ENCODE assay signal across 25 mouse cellular contexts in the genomic region with DNA sequence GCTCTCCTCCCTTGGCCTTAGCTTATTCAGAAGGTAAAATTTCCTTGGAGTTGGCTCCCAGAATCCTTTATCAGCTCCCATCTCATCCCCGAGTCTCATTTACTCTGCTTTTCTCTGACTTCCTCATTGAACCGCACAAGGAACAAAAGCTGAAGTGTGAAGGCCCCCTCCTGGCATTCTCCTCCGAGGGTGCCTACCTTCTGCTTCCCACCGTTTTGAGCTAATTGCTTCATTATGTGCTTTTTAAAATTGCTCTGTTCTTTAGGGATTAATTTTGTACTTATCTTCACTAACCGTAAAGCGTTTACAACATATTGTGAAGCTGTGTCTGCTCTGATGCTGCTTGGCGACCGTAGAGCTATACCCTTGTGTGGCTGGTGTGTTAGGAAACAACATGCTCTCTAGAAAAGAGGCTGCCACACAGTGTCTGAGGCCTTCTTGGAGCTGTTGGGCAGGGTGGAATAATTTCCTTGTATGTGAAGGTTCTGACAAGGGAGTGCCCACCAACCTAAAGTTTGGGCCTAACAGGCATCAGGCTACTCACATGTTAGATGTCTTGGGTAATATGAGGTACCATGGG.
A peak's percentile ranks its signal among the peaks of the same experiment; 100 is the strongest.
DNase-seq lines count a peak whose midpoint lies in the region; ATAC-seq and TF ChIP-seq lines count a peak whose summit lies in the region.
"Had no signal": no experiment of that assay in that cellular context is flagged by ENCODE, and none has a peak within 500 bp of the region (broad histone marks: within the 10 kb centered on the region; RNA-seq: fewer than 3 reads in every experiment).

No protein-coding gene starts in this region.

- no peaks in the 10 kb centered on the region for H3K9me3 ChIP-seq in embryonic facial prominence, embryonic 14.5 days (ENCODE audit: control insufficient read depth, low read length)
- H3K9me3 ChIP-seq in embryonic facial prominence, embryonic 10.5 days: peaks cover 6% of the 10 kb centered on the region; the same call in 1 of the 2 replicates
- no peaks in the 10 kb centered on the region for H3K9me3 ChIP-seq in forebrain, postnatal 0 days (ENCODE audit: low read length)
- 0 out of 2 replicates have a peak, but pooled peaks cover 9% of the 10 kb centered on the region for H3K9me3 ChIP-seq in forebrain, embryonic 10.5 days
- no peaks in the 10 kb centered on the region for H3K9me3 ChIP-seq in midbrain, postnatal 0 days (ENCODE audit: low read length)
- H3K9me3 ChIP-seq in midbrain, embryonic 11.5 days (ENCODE audit: control insufficient read depth, low read length): no peaks in the 10 kb centered on the region
- H3K9me3 ChIP-seq: heart, embryonic 10.5 days; hindbrain, embryonic 15.5 days had no signal

- no peak overlapping the region for H3K27ac ChIP-seq in embryonic facial prominence, embryonic 14.5 days (replicated peaks; ENCODE audit: low read depth, low read length)
- H3K27ac ChIP-seq in embryonic facial prominence, embryonic 10.5 days (replicated peaks): no peak overlapping the region
- H3K27ac ChIP-seq in forebrain, postnatal 0 days (ENCODE audit: low read depth, low read length): 0 out of 2 replicates have a peak overlapping the region, but pooled peaks have one; percentile 36
- no peak overlapping the region for H3K27ac ChIP-seq in forebrain, embryonic 10.5 days
- no peak overlapping the region for H3K27ac ChIP-seq in midbrain, postnatal 0 days (ENCODE audit: low read depth, low read length)
- no peak overlapping the region for H3K27ac ChIP-seq in midbrain, embryonic 11.5 days (ENCODE audit: low read depth, low read length)
- H3K27ac ChIP-seq: embryonic facial prominence, embryonic 13.5 days; gastrocnemius, adult 2 months; heart, embryonic 10.5 days; hindbrain, embryonic 15.5 days had no signal

- no peaks in the 10 kb centered on the region for H3K27me3 ChIP-seq in embryonic facial prominence, embryonic 14.5 days (replicated peaks; ENCODE audit: control insufficient read depth, insufficient read depth, low read length)
- no peaks in the 10 kb centered on the region for H3K27me3 ChIP-seq in embryonic facial prominence, embryonic 10.5 days (replicated peaks; ENCODE audit: low read depth, poor library complexity, severe bottlenecking)
- H3K27me3 ChIP-seq in forebrain, postnatal 0 days (ENCODE audit: insufficient read depth, low read length): no peaks in the 10 kb centered on the region
- H3K27me3 ChIP-seq in forebrain, embryonic 10.5 days (ENCODE audit: poor library complexity, severe bottlenecking): no peaks in the 10 kb centered on the region
- H3K27me3 ChIP-seq in midbrain, postnatal 0 days (ENCODE audit: insufficient read depth, low read length): no peaks in the 10 kb centered on the region
- no peaks in the 10 kb centered on the region for H3K27me3 ChIP-seq in midbrain, embryonic 11.5 days (ENCODE audit: control insufficient read depth, insufficient read depth, low read length)
- H3K27me3 ChIP-seq: embryonic facial prominence, embryonic 13.5 days; hindbrain, embryonic 15.5 days had no signal

- no peak overlapping the region for H3K4me3 ChIP-seq in embryonic facial prominence, embryonic 14.5 days (ENCODE audit: low read depth, low read length)
- no peak overlapping the region for H3K4me3 ChIP-seq in embryonic facial prominence, embryonic 10.5 days
- no peak overlapping the region for H3K4me3 ChIP-seq in forebrain, postnatal 0 days (ENCODE audit: low read depth, low read length)
- no peak overlapping the region for H3K4me3 ChIP-seq in forebrain, embryonic 10.5 days
- H3K4me3 ChIP-seq in midbrain, postnatal 0 days (ENCODE audit: low read depth, low read length): no peak overlapping the region
- H3K4me3 ChIP-seq in midbrain, embryonic 11.5 days (ENCODE audit: low read depth, low read length): no peak overlapping the region
- H3K4me3 ChIP-seq: embryonic facial prominence, embryonic 13.5 days; gastrocnemius, adult 2 months; heart, embryonic 10.5 days; hindbrain, embryonic 15.5 days had no signal

- 0 out of 2 replicates have a peak, but pooled peaks have one; percentile 50 for ATAC-seq in embryonic facial prominence, embryonic 14.5 days (ENCODE audit: low read depth)
- peak; percentile 40; the same call in 1 of the 2 replicates for ATAC-seq in forebrain, postnatal 0 days
- ATAC-seq in midbrain, postnatal 0 days (ENCODE audit: low FRiP score): no peak
- no peak for ATAC-seq in midbrain, embryonic 11.5 days (ENCODE audit: low FRiP score)
- ATAC-seq: CD4-positive, CD25-positive, alpha-beta regulatory T cell, adult 4 months; inflammation-experienced regulatory T-cells, adult 6 months; intestine, postnatal 0 days had no signal

- TF ChIP-seq CTCF in forebrain, postnatal 0 days (IDR thresholded peaks at IDR 0.05; ENCODE audit: low read depth): no peak
- TF ChIP-seq CTCF in midbrain, postnatal 0 days (IDR thresholded peaks at IDR 0.05): no peak

- H3K36me3 ChIP-seq in embryonic facial prominence, embryonic 14.5 days (ENCODE audit: control insufficient read depth, insufficient read depth, low read length): no peaks in the 10 kb centered on the region
- no peaks in the 10 kb centered on the region for H3K36me3 ChIP-seq in embryonic facial prominence, embryonic 10.5 days (replicated peaks)
- no peaks in the 10 kb centered on the region for H3K36me3 ChIP-seq in forebrain, postnatal 0 days (ENCODE audit: insufficient read depth)
- no peaks in the 10 kb centered on the region for H3K36me3 ChIP-seq in forebrain, embryonic 10.5 days (replicated peaks)
- H3K36me3 ChIP-seq in midbrain, postnatal 0 days (ENCODE audit: insufficient read depth, low read length): no peaks in the 10 kb centered on the region
- no peaks in the 10 kb centered on the region for H3K36me3 ChIP-seq in midbrain, embryonic 11.5 days (ENCODE audit: control insufficient read depth, insufficient read depth, low read length)
- H3K36me3 ChIP-seq: embryonic facial prominence, embryonic 13.5 days; G1E; heart, embryonic 10.5 days; hindbrain, embryonic 15.5 days had no signal

- no peak overlapping the region for H3K4me2 ChIP-seq in embryonic facial prominence, embryonic 14.5 days (ENCODE audit: low read depth, low read length)
- no peak overlapping the region for H3K4me2 ChIP-seq in forebrain, postnatal 0 days (ENCODE audit: low read depth)
- no peak overlapping the region for H3K4me2 ChIP-seq in midbrain, postnatal 0 days (ENCODE audit: low read depth, low read length, poor library complexity, severe bottlenecking)
- no peak overlapping the region for H3K4me2 ChIP-seq in midbrain, embryonic 11.5 days
- H3K4me2 ChIP-seq: embryonic facial prominence, embryonic 13.5 days; hindbrain, embryonic 15.5 days had no signal

- WGBS in embryonic facial prominence, embryonic 14.5 days: 48% methylated on average over 8 of the region's 8 CpGs
- WGBS in embryonic facial prominence, embryonic 10.5 days: 57% methylated on average over 8 of the region's 8 CpGs
- 17% methylated on average over 8 of the region's 8 CpGs for whole genome bisulfite sequencing in forebrain, postnatal 0 days
- WGBS in forebrain, embryonic 10.5 days: 52% methylated on average over 8 of the region's 8 CpGs
- 46% methylated on average over 8 of the region's 8 CpGs for WGBS in midbrain, postnatal 0 days
- WGBS in midbrain, embryonic 11.5 days: 67% methylated on average over 8 of the region's 8 CpGs

- H3K9ac ChIP-seq in embryonic facial prominence, embryonic 14.5 days (ENCODE audit: low read depth, low read length): no peak overlapping the region
- no peak overlapping the region for H3K9ac ChIP-seq in forebrain, postnatal 0 days
- H3K9ac ChIP-seq in midbrain, postnatal 0 days (replicated peaks; ENCODE audit: low read length, poor library complexity, severe bottlenecking): no peak overlapping the region
- H3K9ac ChIP-seq in midbrain, embryonic 11.5 days (ENCODE audit: low read length): no peak overlapping the region
- H3K9ac ChIP-seq: embryonic facial prominence, embryonic 13.5 days; hindbrain, embryonic 15.5 days had no signal

- peak; percentile 6 for DNase-seq in embryonic facial prominence, embryonic 14.5 days (ENCODE audit: low spot score)
- no peak for DNase-seq in embryonic facial prominence, embryonic 10.5 days (ENCODE audit: low spot score)
- DNase-seq in forebrain, postnatal 0 days: peak; percentile 14
- no peak for DNase-seq in forebrain, embryonic 10.5 days (ENCODE audit: extremely low spot score, low spot score)
- DNase-seq in midbrain, postnatal 0 days (ENCODE audit: low spot score): peak; percentile 23
- no peak for DNase-seq in midbrain, embryonic 11.5 days (ENCODE audit: low spot score, missing footprints)
- DNase-seq in cerebellum, postnatal 36 days: no peak
- DNase-seq: adrenal gland, adult 8-10 months; adrenal gland, postnatal 36 days; B cell, adult 2 months; cerebellum, adult 11 months; cerebellum, adult 8-10 months; cerebellum, postnatal 14 days; gastrocnemius, adult 2 months; gastrocnemius, postnatal 25 days; heart, postnatal 10 days; heart, postnatal 4 days; kidney, adult 8-10 months had no signal

- H3K4me1 ChIP-seq in embryonic facial prominence, embryonic 14.5 days (ENCODE audit: control insufficient read depth, insufficient read depth, low read length): no peaks in the 10 kb centered on the region
- no peaks in the 10 kb centered on the region for H3K4me1 ChIP-seq in embryonic facial prominence, embryonic 10.5 days
- no peaks in the 10 kb centered on the region for H3K4me1 ChIP-seq in forebrain, postnatal 0 days (ENCODE audit: insufficient read depth)
- peaks cover 9% of the 10 kb centered on the region; the same call in 1 of the 2 replicates for H3K4me1 ChIP-seq in forebrain, embryonic 10.5 days
- H3K4me1 ChIP-seq in midbrain, postnatal 0 days (ENCODE audit: insufficient read depth, low read length): no peaks in the 10 kb centered on the region
- H3K4me1 ChIP-seq in midbrain, embryonic 11.5 days (ENCODE audit: control insufficient read depth, insufficient read depth, low read length): no peaks in the 10 kb centered on the region
- H3K4me1 ChIP-seq: embryonic facial prominence, embryonic 13.5 days; heart, embryonic 10.5 days; hindbrain, embryonic 15.5 days had no signal

Comparison
In these comparisons a context has a peak if more than half of its experiments do, and no peak if none do; other contexts are left out.
1. DNase-seq: peak in embryonic facial prominence, embryonic 14.5 days (single experiment), forebrain, postnatal 0 days (single experiment) and midbrain, postnatal 0 days (single experiment); none in embryonic facial prominence, embryonic 10.5 days (single experiment), forebrain, embryonic 10.5 days (single experiment), midbrain, embryonic 11.5 days (single experiment) and cerebellum, postnatal 36 days (0 of 2).
2. ATAC-seq: peak in embryonic facial prominence, embryonic 14.5 days (single experiment) and forebrain, postnatal 0 days (single experiment); none in midbrain, postnatal 0 days (single experiment) and midbrain, embryonic 11.5 days (single experiment).